Mouse (Mus musculus) forebrain, embryonic 14.5 days (tissue): Measurements from ENCODE around the gene Plekha7. TPM values are rescaled to one million over a fixed set of nuclear protein-coding genes. Genes with fewer than 3 reads are reported as not detected.

Experiments used
- ATAC-seq: fragments of 200-750 bp; cut with Nextera tagmentation; 2 replicates; pipeline ENCODE4 v1.8.0; 2017; ENCODE audit warnings: mild to moderate bottlenecking, moderate library complexity
- DNase-seq: peaks from one replicate; pipeline ENCODE4 v3.0.0-alpha.2; 2015; ENCODE audit warnings: low spot score
- H3K27ac ChIP-seq: fragments of 300-500 bp; sonication (generic); 2 replicates; pipeline ENCODE4 v1.5.1; 2014; ENCODE audit warnings: low read depth, mild to moderate bottlenecking, control low read depth, low read length, moderate library complexity
- H3K27me3 ChIP-seq: fragments of 300-500 bp; sonication (generic); replicated peaks from 2 replicates; pipeline ENCODE4 v1.6.1; 2014; ENCODE audit warnings: low read length, control low read depth, mixed read lengths; ENCODE audit not compliant: control insufficient read depth, insufficient read depth
- H3K36me3 ChIP-seq: fragments of 300-500 bp; sonication (generic); 2 replicates; pipeline ENCODE4 v1.6.1; 2014; ENCODE audit warnings: low read length, control low read depth; ENCODE audit not compliant: control insufficient read depth, insufficient read depth
- H3K4me1 ChIP-seq: fragments of 300-500 bp; sonication (generic); 2 replicates; pipeline ENCODE4 v1.6.1; 2014; ENCODE audit warnings: antibody characterized with exemption, low read length, control low read depth; ENCODE audit not compliant: control insufficient read depth, insufficient read depth
- H3K4me2 ChIP-seq: fragments of 300-500 bp; sonication (generic); 2 replicates; pipeline ENCODE4 v1.6.1; 2014; ENCODE audit warnings: mild to moderate bottlenecking, control low read depth, low read length
- H3K4me3 ChIP-seq: fragments of 300-500 bp; sonication (generic); 2 replicates; pipeline ENCODE4 v1.5.1; 2014; ENCODE audit warnings: low read depth, low read length, control low read depth
- H3K9ac ChIP-seq: fragments of 300-500 bp; sonication (generic); 2 replicates; pipeline ENCODE4 v1.6.1; 2014; ENCODE audit warnings: mild to moderate bottlenecking, low read length, control low read depth, moderate library complexity
- H3K9me3 ChIP-seq: fragments of 300-500 bp; sonication (generic); replicated peaks from 2 replicates; pipeline ENCODE4 v1.6.1; 2016; ENCODE audit warnings: low read length, control low read depth, mixed read lengths; ENCODE audit not compliant: control insufficient read depth
- WGBS: fragments of 180-500 bp; shearing (Covaris S2); extraction: QIAGEN DNeasy Blood & Tissue Kit; methylation state at CpG from one replicate; pipeline ENCODE4 v1.1.7; 2014; 5-methylcytosine and 5-hydroxymethylcytosine counted together
- polyA plus RNA-seq: library from polyadenylated mRNA; unstranded; fragments of >200 nt; fragmentation: Nextera tagmentation; extraction: Ambion mirVana; gene quantifications from 2 replicates; pipeline ENCODE4 v1.2.1, GENCODE M21; 2014

Plekha7 gene
- polyA plus RNA-seq, 1 experiment from 2014 or later: 3.1 TPM

- H3K4me2 ChIP-seq: no peak overlapping the region
- no peaks in the 10 kb centered on the region; the same call in 1 of the 2 replicates for H3K27me3 ChIP-seq
- H3K4me1 ChIP-seq: peaks cover 29% of the 10 kb centered on the region
- DNase-seq: no peak
- H3K27ac ChIP-seq: no peak overlapping the region
- no peak overlapping the region for H3K4me3 ChIP-seq
- no peaks in the 10 kb centered on the region for H3K9me3 ChIP-seq
- H3K36me3 ChIP-seq: no peaks in the 10 kb centered on the region
- no peak overlapping the region for H3K9ac ChIP-seq
- no peak for ATAC-seq
- WGBS: 86% methylated on average over 4 of the region's 4 CpGs
Observed at GRCm38 (mm10) chr7:116240353-116240752, 67.8 kb downstream of the Plekha7 start.

GRCm38 (mm10) chr7:116238320-116238719 lies 69.9 kb downstream of the Plekha7 start:
- WGBS: 68% methylated on average over 4 of the region's 4 CpGs
- DNase-seq (no peak), ATAC-seq (no peak)
- H3K4me1 ChIP-seq: peaks cover 36% of the 10 kb centered on the region
- no peak overlapping the region for H3K4me3 ChIP-seq
- no peaks in the 10 kb centered on the region for H3K9me3 ChIP-seq
- no peaks in the 10 kb centered on the region; the same call in 1 of the 2 replicates for H3K27me3 ChIP-seq
- H3K36me3 ChIP-seq: no peaks in the 10 kb centered on the region
- no peak overlapping the region for H3K9ac ChIP-seq
- no peak overlapping the region for H3K27ac ChIP-seq
- no peak overlapping the region for H3K4me2 ChIP-seq

- Histone ChIP-seq H3K27me3 (no peaks in the 10 kb centered on the region; the same call in 1 of the 2 replicates), H3K27ac (no peak overlapping the region), H3K4me2 (peak overlapping the region; percentile 99), H3K36me3 (no peaks in the 10 kb centered on the region), H3K9me3 (no peaks in the 10 kb centered on the region), H3K4me1 (peaks cover 36% of the 10 kb centered on the region), H3K4me3 (peak overlapping the region; percentile 45), H3K9ac (peak overlapping the region; percentile 70)
- WGBS: 1% methylated on average over 59 of the region's 69 CpGs
- peak; percentile 58 for DNase-seq
- ATAC-seq: peak; percentile 53
Observed at GRCm38 (mm10) chr7:116237157-116237981, 70.8 kb downstream of the Plekha7 start.

- DNase-seq: peak; percentile 16
- H3K9ac ChIP-seq: peak overlapping the region; percentile 70; the same call in 1 of the 2 replicates
Observed at GRCm38 (mm10) chr7:116236608-116237007, 71.6 kb downstream of the Plekha7 start.

GRCm38 (mm10) chr7:116234287-116234806 lies 73.8 kb downstream of the Plekha7 start:
- ATAC-seq: no peak
- DNase-seq: peak; percentile 46
- WGBS: 40% methylated on average over 7 of the region's 7 CpGs

More at GRCm38 (mm10) chr7:116236608-116237007, 71.6 kb downstream of the Plekha7 start:
- 50% methylated on average over 8 of the region's 8 CpGs for WGBS
- Histone ChIP-seq H3K36me3 (no peaks in the 10 kb centered on the region), H3K27me3 (no peaks in the 10 kb centered on the region; the same call in 1 of the 2 replicates), H3K4me2 (peak overlapping the region; percentile 99), H3K4me1 (peaks cover 30% of the 10 kb centered on the region), H3K4me3 (peak overlapping the region; percentile 45), H3K27ac (no peak overlapping the region), H3K9me3 (no peaks in the 10 kb centered on the region)
- ATAC-seq: no peak

GRCm38 (mm10) chr7:116230811-116231609 lies 77.2 kb downstream of the Plekha7 start:
- no peak overlapping the region for H3K4me3 ChIP-seq
- 79% methylated on average over 11 of the region's 11 CpGs for WGBS
- ATAC-seq: no peak

More at GRCm38 (mm10) chr7:116234287-116234806, 73.8 kb downstream of the Plekha7 start:
- Histone ChIP-seq H3K36me3 (no peaks in the 10 kb centered on the region), H3K9ac (no peak overlapping the region), H3K27me3 (no peaks in the 10 kb centered on the region; the same call in 1 of the 2 replicates), H3K4me3 (no peak overlapping the region), H3K4me2 (no peak overlapping the region), H3K27ac (no peak overlapping the region), H3K4me1 (peaks cover 21% of the 10 kb centered on the region), H3K9me3 (no peaks in the 10 kb centered on the region)

GRCm38 (mm10) chr7:116226877-116227282 lies 81.3 kb downstream of the Plekha7 start:
- WGBS: 70% methylated on average over 7 of the region's 7 CpGs
- no peak overlapping the region for H3K9ac ChIP-seq
- H3K27ac ChIP-seq: no peak overlapping the region
- peaks cover 9% of the 10 kb centered on the region for H3K4me1 ChIP-seq
- no peaks in the 10 kb centered on the region for H3K9me3 ChIP-seq
- no peaks in the 10 kb centered on the region for H3K36me3 ChIP-seq
- H3K4me2 ChIP-seq: no peak overlapping the region
- ATAC-seq: peak; percentile 18; the same call in 1 of the 2 replicates
- H3K4me3 ChIP-seq: no peak overlapping the region
- no peaks in the 10 kb centered on the region for H3K27me3 ChIP-seq
- DNase-seq: peak; percentile 40

More at GRCm38 (mm10) chr7:116230811-116231609, 77.2 kb downstream of the Plekha7 start:
- DNase-seq: no peak
- H3K27ac ChIP-seq: no peak overlapping the region
- no peaks in the 10 kb centered on the region; the same call in 1 of the 2 replicates for H3K27me3 ChIP-seq
- peaks cover 7% of the 10 kb centered on the region for H3K4me1 ChIP-seq
- no peak overlapping the region for H3K9ac ChIP-seq
- H3K4me2 ChIP-seq: no peak overlapping the region
- H3K9me3 ChIP-seq: no peaks in the 10 kb centered on the region
- no peaks in the 10 kb centered on the region for H3K36me3 ChIP-seq

- H3K4me1 ChIP-seq: peaks cover 9% of the 10 kb centered on the region
- H3K27ac ChIP-seq: no peak overlapping the region
- no peaks in the 10 kb centered on the region for H3K36me3 ChIP-seq
- DNase-seq (no peak), ATAC-seq (no peak)
- no peaks in the 10 kb centered on the region for H3K9me3 ChIP-seq
- no peak overlapping the region for H3K4me2 ChIP-seq
- 96% methylated on average over 6 of the region's 6 CpGs for WGBS
- no peaks in the 10 kb centered on the region for H3K27me3 ChIP-seq
- no peak overlapping the region for H3K9ac ChIP-seq
- no peak overlapping the region for H3K4me3 ChIP-seq
Observed at GRCm38 (mm10) chr7:116226316-116226715, 81.9 kb downstream of the Plekha7 start.
